ENCODE assay signal across 12 mouse cellular contexts in the genomic region with DNA sequence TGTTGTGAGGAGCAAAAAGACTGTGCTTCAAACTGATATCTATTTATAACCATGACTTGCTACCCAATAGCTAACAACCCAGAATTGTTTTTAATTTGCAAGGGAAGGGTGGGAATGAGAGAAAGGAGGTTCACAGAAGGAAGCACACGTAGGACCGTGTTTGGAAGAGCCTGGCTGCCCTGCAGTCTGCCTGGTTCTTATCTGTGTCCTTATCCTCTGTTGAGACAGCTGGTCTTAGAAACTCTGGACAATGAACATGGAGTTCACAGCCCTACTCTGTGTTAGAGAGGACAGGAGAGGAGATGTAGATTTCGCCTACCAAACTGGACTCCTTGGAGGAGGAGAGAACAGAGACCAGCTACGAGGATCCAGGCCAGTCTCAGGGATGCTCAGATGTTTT.
DNase-seq lines count a peak whose midpoint lies in the region; ATAC-seq and TF ChIP-seq lines count a peak whose summit lies in the region.
"Had no signal": no experiment of that assay in that cellular context is flagged by ENCODE, and none has a peak within 500 bp of the region (broad histone marks: within the 10 kb centered on the region; RNA-seq: fewer than 3 reads in every experiment).

No protein-coding gene starts in this region.

- no peak for DNase-seq in heart, adult 11 months
- no peak for DNase-seq in spleen, adult 2 months (ENCODE audit: low read depth in 1 of 2, low spot score in 2 of 2)
- no peak for DNase-seq in spleen, postnatal 10 days (ENCODE audit: low spot score in 2 of 2)
- DNase-seq in liver, embryonic 14.5 days (ENCODE audit: low read depth in 3 of 3, low spot score in 3 of 3), result no peak
- no peak for DNase-seq in cerebellum, postnatal 10 days
- no peak for DNase-seq in left cerebral cortex, adult 9 months (ENCODE audit: low spot score in 2 of 2)
- DNase-seq: cerebellum, adult 9-11 months had no signal

- no peaks in the 10 kb centered on the region for H3K36me3 ChIP-seq in heart, embryonic 14.5 days (ENCODE audit: control insufficient read depth, insufficient read depth, low read length)
- H3K36me3 ChIP-seq in spleen, adult 2 months (ENCODE audit: control insufficient read depth, insufficient read depth, low read length), result no peaks in the 10 kb centered on the region
- no peaks in the 10 kb centered on the region for H3K36me3 ChIP-seq in liver, embryonic 14.5 days (replicated peaks; ENCODE audit: control insufficient read depth, insufficient read depth, low read depth)
- H3K36me3 ChIP-seq: kidney, embryonic 15.5 days; neural tube, embryonic 15.5 days had no signal

- H3K27ac ChIP-seq in heart, embryonic 14.5 days (replicated peaks in 1 of 2; ENCODE audit: control insufficient read depth in 1 of 2, insufficient read depth in 1 of 2, low read depth in 2 of 2, low read length in 2 of 2), result peak overlapping the region in 1 of 2 experiments; percentile 42; a peak in 1 of 4 replicates
- H3K27ac ChIP-seq in spleen, adult 2 months (ENCODE audit: insufficient read depth, low read length), result peak overlapping the region; percentile 80
- no peak overlapping the region for H3K27ac ChIP-seq in liver, embryonic 14.5 days
- H3K27ac ChIP-seq: hindbrain, postnatal 0 days; kidney, embryonic 15.5 days; neural tube, embryonic 15.5 days had no signal

- TF ChIP-seq CTCF in spleen, adult 2 months (IDR thresholded peaks at IDR 0.05; ENCODE audit: extremely low read depth, insufficient read depth, insufficient read length, insufficient replicate concordance), result no peak
- TF ChIP-seq CTCF in liver, embryonic 14.5 days (IDR thresholded peaks at IDR 0.05; ENCODE audit: low read depth), result no peak

- 44% methylated on average over 4 of the region's 4 CpGs for WGBS in heart, embryonic 14.5 days
- WGBS in spleen, adult 2 months, result 87% methylated on average over 4 of the region's 4 CpGs
- WGBS in liver, embryonic 14.5 days (ENCODE audit: insufficient replicate concordance), result 46% methylated on average over 4 of the region's 4 CpGs

- peak overlapping the region; percentile 9; the same call in 1 of the 2 replicates for H3K4me2 ChIP-seq in heart, embryonic 14.5 days (ENCODE audit: low read length)
- H3K4me2 ChIP-seq in liver, embryonic 14.5 days (ENCODE audit: low read depth), result peak overlapping the region; percentile 23; the same call in 1 of the 2 replicates
- H3K4me2 ChIP-seq: kidney, embryonic 15.5 days; neural tube, embryonic 15.5 days had no signal

- no peak overlapping the region for H3K9ac ChIP-seq in heart, embryonic 14.5 days (ENCODE audit: low read length)
- no peak overlapping the region for H3K9ac ChIP-seq in liver, embryonic 14.5 days (replicated peaks)
- H3K9ac ChIP-seq: kidney, embryonic 15.5 days; neural tube, embryonic 15.5 days had no signal

- peak; percentile 47; the same call in 1 of the 2 replicates for ATAC-seq in heart, embryonic 14.5 days (ENCODE audit: insufficient number of reproducible peaks, insufficient read depth, low FRiP score, low read depth)
- peak; percentile 48; the same call in 1 of the 2 replicates for ATAC-seq in liver, embryonic 14.5 days (ENCODE audit: insufficient read depth)
- ATAC-seq: hindbrain, postnatal 0 days; Patski had no signal

- H3K4me1 ChIP-seq in heart, embryonic 14.5 days (ENCODE audit: control insufficient read depth in 2 of 2, insufficient read depth in 2 of 2, low read length in 2 of 2), result peaks cover 9 to 12% of the 10 kb centered on the region in 2 experiments
- peaks cover 38% of the 10 kb centered on the region for H3K4me1 ChIP-seq in spleen, adult 2 months (ENCODE audit: control insufficient read depth, insufficient read depth, insufficient read length)
- H3K4me1 ChIP-seq in liver, embryonic 14.5 days (replicated peaks; ENCODE audit: control insufficient read depth in 2 of 2, insufficient read depth in 2 of 2, low read length in 1 of 2), result peaks cover 21 to 45% of the 10 kb centered on the region in 2 experiments
- H3K4me1 ChIP-seq: neural tube, embryonic 15.5 days had no signal

- H3K9me3 ChIP-seq in heart, embryonic 14.5 days (ENCODE audit: control insufficient read depth, low read length), result no peaks in the 10 kb centered on the region
- no peaks in the 10 kb centered on the region for H3K9me3 ChIP-seq in liver, embryonic 14.5 days (ENCODE audit: control insufficient read depth, low read length)
- H3K9me3 ChIP-seq: kidney, embryonic 15.5 days; neural tube, embryonic 15.5 days had no signal

- H3K27me3 ChIP-seq in heart, embryonic 14.5 days (ENCODE audit: control insufficient read depth, insufficient read depth, low read length), result no peaks in the 10 kb centered on the region
- no peaks in the 10 kb centered on the region for H3K27me3 ChIP-seq in spleen, adult 2 months (ENCODE audit: control insufficient read depth, insufficient read depth, low read length)
- no peaks in the 10 kb centered on the region for H3K27me3 ChIP-seq in liver, embryonic 14.5 days (ENCODE audit: control insufficient read depth, insufficient read depth, low read length)
- H3K27me3 ChIP-seq: kidney, embryonic 15.5 days; neural tube, embryonic 15.5 days; Patski had no signal

- TF ChIP-seq EP300 in liver, embryonic 14.5 days (IDR thresholded peaks at IDR 0.05; ENCODE audit: low read depth), result no peak

- no peak overlapping the region for H3K4me3 ChIP-seq in heart, embryonic 14.5 days (ENCODE audit: control insufficient read depth in 1 of 2, insufficient read depth in 1 of 2, low read depth in 1 of 2, low read length in 2 of 2)
- no peak overlapping the region for H3K4me3 ChIP-seq in spleen, adult 2 months (ENCODE audit: extremely low read depth, insufficient read depth, insufficient read length)
- H3K4me3 ChIP-seq in liver, embryonic 14.5 days (ENCODE audit: insufficient read depth in 1 of 2, low read depth in 2 of 2, low read length in 2 of 2), result no peak overlapping the region
- H3K4me3 ChIP-seq: kidney, embryonic 15.5 days; neural tube, embryonic 15.5 days had no signal

- TF ChIP-seq POLR2A in spleen, adult 2 months (IDR thresholded peaks at IDR 0.05; ENCODE audit: low read depth, low read length), result no peak
